Mouse (Mus musculus) cerebellum, adult 2 months (tissue): Measurements from ENCODE around the gene Cldn5. TPM values are rescaled to one million over a fixed set of nuclear protein-coding genes. Genes with fewer than 3 reads are reported as not detected.

Experiments used
- DNase-seq, 2 experiments: peaks; one replicate each; pipeline ENCODE4 v3.0.0; 2021
- H3K27ac ChIP-seq: fragments of 200-500 bp; 2 replicates; pipeline ENCODE4 v1.5.1; 2012; ENCODE audit warnings: low read length, control low read depth, inconsistent platforms; ENCODE audit not compliant: insufficient read depth
- H3K27me3 ChIP-seq: fragments of 200-500 bp; 2 replicates; pipeline ENCODE4 v1.6.1; 2012; ENCODE audit warnings: inconsistent platforms, mild to moderate bottlenecking, low read length, moderate library complexity; ENCODE audit not compliant: control insufficient read depth, insufficient read depth
- H3K4me1 ChIP-seq: fragments of 200-500 bp; 2 replicates; pipeline ENCODE4 v1.6.1; 2011; ENCODE audit warnings: low read length; ENCODE audit not compliant: control insufficient read depth, insufficient read depth
- H3K4me3 ChIP-seq: fragments of 200-500 bp; replicated peaks from 2 replicates; pipeline ENCODE3; 2011; ENCODE audit warnings: mild to moderate bottlenecking, low read depth, low read length, control low read depth; ENCODE audit not compliant: insufficient read depth
- CTCF ChIP-seq: fragments of 200-500 bp; IDR thresholded peaks from 2 replicates; pipeline ENCODE4 v1.5.1; 2011; ENCODE audit warnings: low read depth, mild to moderate bottlenecking, control low read depth, low read length, moderate library complexity, borderline replicate concordance; ENCODE audit not compliant: insufficient read depth
- POLR2A ChIP-seq: fragments of 200-500 bp; IDR thresholded peaks from 2 replicates; pipeline ENCODE4 v1.6.1; 2011; ENCODE audit warnings: low read length, control low read depth, borderline replicate concordance; ENCODE audit not compliant: insufficient read depth
- WGBS: fragments of 180-500 bp; shearing (Covaris S2); methylation state at CpG from one replicate; pipeline ENCODE4 v1.1.7; 2018; 5-methylcytosine and 5-hydroxymethylcytosine counted together
- polyA plus RNA-seq: library from polyadenylated mRNA; depleted of rRNA; stranded (reverse); fragments of >200 nt; gene quantifications from 2 replicates; pipeline ENCODE4 v1.2.3, GENCODE M21; 2012

Gene Cldn5
- polyA plus RNA-seq, 1 experiment: 71.8 TPM

DNA sequence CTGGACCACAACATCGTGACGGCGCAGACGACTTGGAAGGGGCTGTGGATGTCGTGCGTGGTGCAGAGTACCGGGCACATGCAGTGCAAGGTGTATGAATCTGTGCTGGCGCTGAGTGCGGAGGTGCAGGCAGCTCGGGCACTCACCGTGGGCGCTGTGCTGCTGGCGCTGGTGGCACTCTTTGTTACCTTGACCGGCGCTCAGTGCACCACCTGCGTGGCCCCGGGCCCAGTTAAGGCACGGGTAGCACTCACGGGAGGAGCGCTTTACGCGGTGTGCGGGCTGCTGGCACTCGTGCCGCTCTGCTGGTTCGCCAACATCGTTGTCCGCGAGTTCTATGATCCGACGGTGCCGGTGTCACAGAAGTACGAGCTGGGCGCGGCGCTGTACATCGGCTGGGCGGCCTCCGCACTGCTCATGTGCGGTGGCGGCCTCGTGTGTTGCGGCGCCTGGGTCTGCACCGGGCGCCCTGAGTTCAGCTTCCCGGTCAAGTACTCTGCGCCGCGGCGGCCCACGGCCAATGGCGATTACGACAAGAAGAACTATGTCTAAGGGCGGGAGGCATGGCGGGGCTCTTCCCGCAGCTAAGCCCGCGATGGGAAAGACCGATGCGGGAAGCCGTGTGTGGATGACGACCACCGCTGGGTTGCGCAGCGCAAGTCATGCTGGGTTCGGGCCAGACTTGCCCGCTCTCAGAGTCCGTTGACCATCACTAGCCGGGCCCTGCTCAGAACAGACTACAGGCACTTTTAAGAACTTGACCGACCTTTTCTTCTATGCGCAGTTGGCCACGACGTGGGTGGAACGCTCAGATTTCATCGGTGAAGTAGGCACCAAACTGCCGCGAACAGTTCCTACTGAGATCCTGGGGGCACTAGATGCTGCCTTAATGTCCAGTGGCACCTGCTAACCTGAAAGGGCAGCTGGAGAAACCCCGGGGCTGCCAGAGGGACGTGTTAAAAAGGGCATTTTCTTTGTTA lies 744 bp downstream of the Cldn5 start:
- no peaks in the 10 kb centered on the region for H3K27me3 ChIP-seq
- no peak overlapping the region for H3K27ac ChIP-seq
- DNase-seq: no peak
- H3K4me1 ChIP-seq: no peaks in the 10 kb centered on the region
- WGBS: 2% methylated on average over 80 of the region's 80 CpGs
- TF ChIP-seq POLR2A (no peak), CTCF (no peak)
- peak overlapping the region; percentile 14 for H3K4me3 ChIP-seq

DNA sequence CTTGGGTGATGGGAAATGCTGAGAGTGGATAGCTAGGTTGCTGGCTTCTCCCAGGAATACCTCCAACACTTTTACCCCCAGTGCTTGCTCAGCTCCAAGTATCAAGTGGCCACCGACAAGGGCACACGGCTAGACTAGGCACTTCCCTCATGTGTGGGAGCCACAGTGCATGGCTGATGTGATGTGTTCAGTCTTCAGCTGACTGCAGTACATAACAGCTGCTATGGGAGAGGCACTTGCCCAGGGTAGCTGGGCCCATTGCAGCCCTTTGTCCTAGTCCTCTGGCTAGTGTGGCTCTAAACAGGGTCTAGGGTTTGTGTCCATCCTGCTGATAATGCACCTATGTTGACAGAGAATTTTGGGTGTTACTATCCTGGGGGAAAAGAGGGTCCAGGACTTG lies 1.8 kb downstream of the Cldn5 start:
- Histone ChIP-seq H3K27ac (no peak overlapping the region), H3K27me3 (no peaks in the 10 kb centered on the region), H3K4me3 (no peak overlapping the region), H3K4me1 (no peaks in the 10 kb centered on the region)
- TF ChIP-seq POLR2A: no peak
- no peak for TF ChIP-seq CTCF
- 64% methylated on average over 2 of the region's 2 CpGs for WGBS
- no peak for DNase-seq

DNA sequence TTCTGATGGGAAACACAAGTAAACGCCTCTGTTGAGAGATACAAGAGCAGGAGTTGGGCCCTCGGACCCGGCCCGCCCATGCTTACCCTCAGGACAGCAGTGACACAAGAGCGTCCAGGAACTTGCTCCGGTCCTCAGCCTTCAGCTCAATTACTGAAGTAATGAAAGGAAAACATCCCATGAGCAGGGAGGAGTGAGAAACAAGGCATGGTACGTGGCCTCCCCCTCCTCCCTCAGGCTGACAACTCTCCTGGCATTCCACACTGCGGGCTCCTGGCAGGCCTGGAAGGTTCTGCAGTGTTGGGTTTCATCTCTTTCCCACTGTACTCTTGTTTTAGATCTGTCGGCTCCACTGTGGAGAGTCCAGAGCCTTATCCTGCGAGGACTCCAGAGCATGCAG lies 5.2 kb downstream of the Cldn5 start:
- H3K27ac ChIP-seq: no peak overlapping the region
- no peaks in the 10 kb centered on the region for H3K4me1 ChIP-seq
- WGBS: 93% methylated on average over 10 of the region's 10 CpGs
- DNase-seq: no peak
- H3K27me3 ChIP-seq: no peaks in the 10 kb centered on the region
- no peak overlapping the region for H3K4me3 ChIP-seq
- TF ChIP-seq POLR2A: no peak
- no peak for TF ChIP-seq CTCF

DNA sequence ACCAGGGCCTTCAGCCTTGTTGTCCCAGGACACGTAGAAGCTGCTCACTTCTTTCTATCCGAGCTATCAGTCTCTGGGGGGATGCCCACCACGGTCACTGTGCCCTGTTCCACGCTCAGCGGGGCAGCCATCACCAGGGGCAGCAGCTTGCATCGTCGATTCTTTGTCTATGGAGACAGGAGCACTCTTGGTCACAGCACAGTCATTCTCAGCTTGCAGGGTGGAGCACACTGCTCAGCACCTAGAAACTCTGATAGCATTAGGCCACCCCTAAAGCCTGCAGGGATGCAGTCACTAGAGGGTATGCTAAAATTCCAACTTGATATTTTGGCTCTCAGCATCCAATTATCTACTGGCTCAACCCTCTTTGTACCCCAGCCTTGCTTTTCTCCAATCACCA lies 8.4 kb downstream of the Cldn5 start:
- DNase-seq: no peak
- Histone ChIP-seq H3K4me3 (no peak overlapping the region), H3K27me3 (no peaks in the 10 kb centered on the region), H3K27ac (no peak overlapping the region), H3K4me1 (no peaks in the 10 kb centered on the region)
- TF ChIP-seq CTCF: no peak
- no peak for TF ChIP-seq POLR2A
- 84% methylated on average over 7 of the region's 7 CpGs for WGBS

DNA sequence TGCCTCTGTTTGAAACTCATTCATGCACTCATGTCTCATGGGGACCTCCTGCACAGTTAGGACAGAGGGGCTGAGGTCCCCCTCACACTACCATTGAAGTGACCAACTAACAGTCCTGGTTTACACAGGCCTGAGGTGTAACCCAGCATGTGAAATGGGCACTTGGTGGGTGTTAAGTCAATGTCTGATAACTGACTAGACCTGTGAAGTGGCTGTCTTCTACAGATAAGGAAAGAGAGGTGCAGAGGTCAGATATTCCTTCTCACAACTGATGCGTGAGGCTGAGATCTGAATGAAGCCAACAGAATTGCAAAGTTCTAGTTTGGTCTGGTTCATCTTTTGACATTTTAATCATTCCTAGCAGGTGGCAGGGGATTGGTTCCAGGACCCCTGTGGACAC lies 8.8 kb downstream of the Cldn5 start:
- WGBS: 50% methylated on average over 1 of the region's 1 CpGs
- no peak for TF ChIP-seq CTCF
- no peak for TF ChIP-seq POLR2A
- H3K4me3 ChIP-seq: no peak overlapping the region
- DNase-seq: no peak
- no peak overlapping the region for H3K27ac ChIP-seq
- no peaks in the 10 kb centered on the region for H3K27me3 ChIP-seq
- no peaks in the 10 kb centered on the region for H3K4me1 ChIP-seq

DNA sequence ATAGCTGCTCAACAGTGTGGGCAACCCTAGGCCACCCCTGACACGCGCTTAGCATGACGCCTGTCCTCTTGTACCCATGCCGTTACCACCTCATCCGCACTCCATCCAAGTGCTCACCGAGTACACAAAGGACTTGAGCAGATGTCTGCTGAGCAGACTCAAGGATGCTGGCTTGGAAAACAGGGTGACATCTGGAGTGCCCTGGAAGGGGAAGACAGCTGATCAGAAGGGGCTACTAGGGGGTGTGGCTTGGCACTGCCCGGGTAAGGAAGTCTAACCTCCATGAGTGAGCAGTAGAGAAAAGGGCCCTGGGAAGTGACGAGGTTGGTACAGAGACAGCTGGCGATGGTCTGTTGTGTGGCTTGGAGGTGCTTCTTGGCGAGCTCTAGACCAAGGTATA lies 10.0 kb downstream of the Cldn5 start:
- H3K4me3 ChIP-seq: no peak overlapping the region
- TF ChIP-seq POLR2A: no peak
- TF ChIP-seq CTCF: no peak
- 59% methylated on average over 10 of the region's 10 CpGs for WGBS
- no peak overlapping the region for H3K27ac ChIP-seq
- DNase-seq: no peak
- H3K27me3 ChIP-seq: no peaks in the 10 kb centered on the region
- H3K4me1 ChIP-seq: no peaks in the 10 kb centered on the region

DNA sequence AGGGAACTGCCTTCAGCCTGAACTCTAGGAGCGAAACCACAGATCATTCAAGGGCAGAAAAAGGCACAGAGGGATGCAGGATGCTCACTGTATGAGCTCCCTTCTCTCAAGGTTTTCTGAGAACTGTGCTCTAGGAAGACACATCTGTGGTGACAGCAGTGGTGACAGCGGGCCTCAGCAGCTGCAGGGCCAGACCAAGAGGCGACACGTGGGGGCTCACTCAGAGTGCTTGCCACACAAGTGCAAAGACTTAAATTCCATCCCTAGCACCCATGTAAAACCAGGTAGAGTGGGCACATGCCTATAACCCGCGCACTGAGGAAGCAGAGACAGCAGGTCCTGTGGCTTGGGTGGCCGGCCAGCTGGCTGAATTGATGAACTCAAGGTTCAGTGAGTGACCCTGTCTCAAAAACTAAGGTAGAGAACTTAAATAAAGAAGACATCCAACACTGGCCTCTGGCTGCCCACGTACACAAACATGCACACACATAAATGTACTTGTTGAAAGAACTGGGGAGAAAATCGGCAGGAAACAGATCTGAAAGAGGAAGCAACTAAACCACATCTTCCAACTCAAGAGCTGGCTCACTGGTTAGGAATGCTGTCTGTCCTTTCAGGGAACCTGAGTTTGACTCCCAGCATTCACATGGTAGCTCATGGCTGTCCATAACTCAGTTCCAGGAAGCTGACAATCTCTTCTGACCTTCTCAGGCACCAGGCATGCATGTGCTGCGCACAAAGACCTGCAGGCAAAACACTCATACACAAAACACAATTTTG lies 12.2 kb downstream of the Cldn5 start:
- no peak overlapping the region for H3K4me3 ChIP-seq
- WGBS: 93% methylated on average over 10 of the region's 10 CpGs
- no peaks in the 10 kb centered on the region for H3K4me1 ChIP-seq
- no peak for DNase-seq
- H3K27me3 ChIP-seq: no peaks in the 10 kb centered on the region
- H3K27ac ChIP-seq: no peak overlapping the region
- TF ChIP-seq CTCF (no peak), POLR2A (no peak)

DNA sequence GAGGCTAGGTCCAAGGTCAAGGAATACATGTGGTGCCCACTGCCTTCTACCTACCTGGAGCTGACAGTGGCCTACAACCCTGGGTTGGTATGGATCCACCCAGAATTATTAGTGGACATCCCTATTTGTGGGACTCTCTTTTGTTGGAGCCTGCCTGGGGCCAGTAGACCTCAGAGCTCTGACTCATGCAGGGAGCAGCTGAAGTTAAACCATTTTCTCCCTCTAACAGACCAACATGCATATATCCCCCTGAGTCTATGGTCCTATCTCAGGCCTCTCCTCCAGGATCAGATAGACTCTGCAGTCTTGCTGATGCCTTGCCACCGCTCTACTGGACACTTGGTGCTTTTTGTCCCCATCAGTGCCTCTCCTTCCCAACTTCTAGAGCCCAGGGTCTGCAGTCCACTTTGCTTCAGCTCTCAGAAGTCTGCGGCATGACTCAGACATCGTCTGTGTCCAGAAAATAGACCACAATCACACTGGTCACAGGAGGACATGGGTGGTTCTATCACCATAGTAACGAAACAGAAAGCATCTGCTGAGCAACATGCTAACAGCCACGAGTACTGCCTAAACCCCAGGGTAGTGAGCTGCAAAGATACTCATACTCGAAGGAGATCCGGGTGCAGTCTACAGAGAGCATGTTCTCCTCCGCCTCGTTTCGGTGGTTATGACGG lies 18.7 kb downstream of the Cldn5 start:
- Histone ChIP-seq H3K4me1 (no peaks in the 10 kb centered on the region), H3K27ac (no peak overlapping the region), H3K27me3 (no peaks in the 10 kb centered on the region), H3K4me3 (no peak overlapping the region)
- DNase-seq: no peak
- 65% methylated on average over 11 of the region's 11 CpGs for WGBS
- TF ChIP-seq POLR2A (no peak), CTCF (no peak)
